ENCODE assay signal across 8 mouse cellular contexts in the genomic region with DNA sequence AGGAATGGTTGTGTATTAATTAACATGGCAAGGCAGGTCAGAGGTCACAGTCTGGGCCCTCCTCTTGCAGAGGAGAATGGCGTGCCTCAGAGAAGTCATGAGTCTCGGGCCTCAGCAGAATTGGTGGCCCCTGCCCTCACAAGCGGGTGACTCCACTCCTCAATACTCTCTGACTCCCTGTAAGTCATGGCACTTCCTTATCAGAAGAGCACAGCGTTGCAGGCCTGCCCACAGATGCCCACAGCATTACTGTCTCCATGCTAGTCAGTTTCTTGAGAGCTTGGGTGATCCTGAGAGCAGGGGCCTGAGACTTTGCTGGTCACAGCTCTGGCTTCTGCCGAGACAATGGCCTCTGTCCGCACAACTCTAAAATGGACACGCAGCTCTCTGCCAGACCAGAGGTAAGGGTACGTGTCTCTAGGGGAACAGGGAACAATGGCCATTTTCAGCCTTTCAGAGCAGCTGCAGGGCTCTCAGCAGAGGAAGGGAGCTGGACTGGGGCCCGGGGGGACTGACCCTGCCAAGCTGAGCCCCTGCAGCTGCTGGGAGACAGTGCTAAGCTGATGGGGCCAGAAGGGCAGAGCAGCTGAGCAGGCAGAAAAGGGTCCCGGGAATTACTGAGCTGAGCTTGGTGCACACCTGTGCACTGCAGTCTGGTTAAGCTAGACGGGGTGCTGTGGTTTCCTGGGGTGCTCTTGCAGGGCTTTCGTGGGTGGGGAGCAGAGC.
DNase-seq lines count a peak whose midpoint lies in the region; ATAC-seq and TF ChIP-seq lines count a peak whose summit lies in the region.

No protein-coding gene starts in this region.

- H3K36me3 ChIP-seq in embryonic facial prominence, embryonic 13.5 days = peaks cover 64% of the 10 kb centered on the region
- H3K36me3 ChIP-seq in hindbrain, embryonic 11.5 days (ENCODE audit: control insufficient read depth, insufficient read depth, low read length) = peaks cover 4% of the 10 kb centered on the region
- peaks cover 59% of the 10 kb centered on the region for H3K36me3 ChIP-seq in midbrain, embryonic 12.5 days

- H3K27me3 ChIP-seq in embryonic facial prominence, embryonic 13.5 days = no peaks in the 10 kb centered on the region
- H3K27me3 ChIP-seq in hindbrain, embryonic 11.5 days (ENCODE audit: control insufficient read depth, insufficient read depth, low read length) = no peaks in the 10 kb centered on the region
- H3K27me3 ChIP-seq in midbrain, embryonic 12.5 days = no peaks in the 10 kb centered on the region

- 54% methylated on average over 12 of the region's 12 CpGs for WGBS in embryonic facial prominence, embryonic 13.5 days
- 40% methylated on average over 12 of the region's 12 CpGs for WGBS in hindbrain, embryonic 11.5 days
- WGBS in midbrain, embryonic 12.5 days = 42% methylated on average over 12 of the region's 12 CpGs

- no peak overlapping the region for H3K9ac ChIP-seq in embryonic facial prominence, embryonic 13.5 days
- no peak overlapping the region for H3K9ac ChIP-seq in hindbrain, embryonic 11.5 days (ENCODE audit: low read depth, low read length)
- H3K9ac ChIP-seq in midbrain, embryonic 12.5 days (replicated peaks) = no peak overlapping the region

- ATAC-seq in embryonic facial prominence, embryonic 13.5 days (ENCODE audit: insufficient number of reproducible peaks, insufficient read depth, low FRiP score, low TSS enrichment, low read depth) = no peak
- ATAC-seq in hindbrain, embryonic 11.5 days (ENCODE audit: low FRiP score) = peak; percentile 78
- peak; percentile 73; the same call in 1 of the 2 replicates for ATAC-seq in midbrain, embryonic 12.5 days (ENCODE audit: low FRiP score, low read depth)

- DNase-seq in gastrocnemius, adult 2 months = peak; percentile 53
- DNase-seq in gastrocnemius, adult 18-20 months (ENCODE audit: low spot score) = no peak
- peak; percentile 53 for DNase-seq in hindbrain, embryonic 11.5 days (ENCODE audit: low spot score)
- DNase-seq in left cerebral cortex, adult 11 months (ENCODE audit: low spot score) = peak; percentile 63
- peak; percentile 74 for DNase-seq in thymus, postnatal 14 days
- DNase-seq in spleen, postnatal 4 days (ENCODE audit: low spot score in 2 of 2) = no peak

- no peak for TF ChIP-seq CTCF in gastrocnemius, adult 2 months (IDR thresholded peaks at IDR 0.05)

- intact Hi-C loops in gastrocnemius, adult 2 months (cut with DNase I) = loop anchor here (5.0 to 10.0 kb wide), 2 partner anchors 98 to 226 kb away; no protein-coding TSS in a partner anchor

- H3K27ac ChIP-seq in gastrocnemius, adult 2 months = peak overlapping the region; percentile 40
- peak overlapping the region; percentile 11; the same call in 1 of the 2 replicates for H3K27ac ChIP-seq in embryonic facial prominence, embryonic 13.5 days
- H3K27ac ChIP-seq in hindbrain, embryonic 11.5 days (ENCODE audit: low read depth, low read length) = peak overlapping the region; percentile 71; the same call in 1 of the 2 replicates
- H3K27ac ChIP-seq in midbrain, embryonic 12.5 days (replicated peaks) = peak overlapping the region; percentile 63

- H3K4me3 ChIP-seq in gastrocnemius, adult 2 months = no peak overlapping the region
- H3K4me3 ChIP-seq in embryonic facial prominence, embryonic 13.5 days = no peak overlapping the region
- H3K4me3 ChIP-seq in hindbrain, embryonic 11.5 days (ENCODE audit: low read depth, low read length) = no peak overlapping the region
- H3K4me3 ChIP-seq in midbrain, embryonic 12.5 days = no peak overlapping the region

- H3K4me2 ChIP-seq in embryonic facial prominence, embryonic 13.5 days = no peak overlapping the region
- no peak overlapping the region for H3K4me2 ChIP-seq in hindbrain, embryonic 11.5 days (replicated peaks; ENCODE audit: low read depth, low read length)
- no peak overlapping the region for H3K4me2 ChIP-seq in midbrain, embryonic 12.5 days (replicated peaks)

- H3K9me3 ChIP-seq in embryonic facial prominence, embryonic 13.5 days = no peaks in the 10 kb centered on the region
- no peaks in the 10 kb centered on the region for H3K9me3 ChIP-seq in hindbrain, embryonic 11.5 days (ENCODE audit: control insufficient read depth, low read length)
- H3K9me3 ChIP-seq in midbrain, embryonic 12.5 days = no peaks in the 10 kb centered on the region

- peaks cover 29% of the 10 kb centered on the region for H3K4me1 ChIP-seq in embryonic facial prominence, embryonic 13.5 days
- H3K4me1 ChIP-seq in hindbrain, embryonic 11.5 days (replicated peaks; ENCODE audit: control insufficient read depth, insufficient read depth, low read length) = peaks cover 10% of the 10 kb centered on the region
- peaks cover 10% of the 10 kb centered on the region for H3K4me1 ChIP-seq in midbrain, embryonic 12.5 days

Comparison
In these comparisons a context has a peak if more than half of its experiments do, and no peak if none do; other contexts are left out.
1. DNase-seq: peak in gastrocnemius, adult 2 months (single experiment), hindbrain, embryonic 11.5 days (single experiment), left cerebral cortex, adult 11 months (single experiment) and thymus, postnatal 14 days (single experiment); none in gastrocnemius, adult 18-20 months (single experiment) and spleen, postnatal 4 days (0 of 2).
2. H3K27ac ChIP-seq: peak in every context shown above with its lines; median percentile 71 in hindbrain, embryonic 11.5 days; 63 in midbrain, embryonic 12.5 days; 40 in gastrocnemius, adult 2 months; 11 in embryonic facial prominence, embryonic 13.5 days.